Mouse (Mus musculus): ENCODE measurements around the gene Rybp.

DNA sequence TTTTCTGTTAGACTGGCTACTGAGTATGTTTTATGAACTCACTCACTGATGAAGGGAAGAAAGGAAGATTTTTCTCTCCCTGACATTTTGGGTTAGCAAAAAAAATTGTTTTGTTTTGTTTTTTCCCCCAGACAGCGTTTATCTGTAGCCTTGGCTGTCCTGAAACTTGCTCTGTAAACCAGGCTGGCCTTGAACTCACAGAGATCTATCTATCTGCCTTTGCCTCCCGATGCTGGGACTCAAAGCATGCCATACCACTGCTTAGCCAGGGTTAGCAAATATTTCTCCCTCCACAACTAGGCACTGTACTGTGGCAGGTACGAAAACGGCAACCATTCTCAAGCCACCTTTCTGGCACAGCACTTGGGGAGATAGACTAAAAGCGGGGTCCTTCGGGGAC, 63.4 kb downstream of the Rybp start:
- TF ChIP-seq EP300 (optimal IDR thresholded peaks at IDR 0.05) (no peak), CTCF (IDR thresholded peaks at IDR 0.05; ENCODE audit: low read depth) (no peak)
